Mouse (Mus musculus) cerebellum, adult 8-10 months (tissue): Measurements from ENCODE around the gene Exoc3l2.

ENCODE experiments used
- DNase-seq: peaks from one replicate; pipeline ENCODE4 v3.0.0; 2022

Exoc3l2 gene

GRCm38 (mm10) chr7:19457414-19458071 is 5.6 kb upstream of the Exoc3l2 start:
- peak; percentile 39 for DNase-seq

DNA sequence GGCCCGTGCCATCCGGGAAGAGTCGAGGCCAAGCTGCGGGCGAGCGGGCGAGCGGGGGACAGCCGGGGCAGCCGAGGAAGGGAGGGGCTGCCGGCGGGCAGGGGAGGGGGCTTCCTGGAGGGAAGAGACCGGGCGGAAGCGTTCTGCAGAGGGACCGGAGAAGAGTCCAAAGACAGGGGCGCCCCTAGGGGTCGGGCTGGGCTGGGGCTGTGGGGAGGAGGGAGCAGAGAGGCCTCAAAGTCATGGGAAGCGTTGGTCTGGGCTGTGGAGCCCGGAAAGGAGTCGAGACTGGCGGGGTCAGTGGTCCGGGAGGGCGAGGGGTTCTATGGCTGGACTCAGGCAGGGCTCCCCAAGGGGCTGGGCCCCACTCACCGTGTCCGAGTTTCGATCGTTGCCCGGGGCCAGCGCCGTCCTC is 5.1 kb upstream of the Exoc3l2 start:
- DNase-seq = peak; percentile 42

DNA sequence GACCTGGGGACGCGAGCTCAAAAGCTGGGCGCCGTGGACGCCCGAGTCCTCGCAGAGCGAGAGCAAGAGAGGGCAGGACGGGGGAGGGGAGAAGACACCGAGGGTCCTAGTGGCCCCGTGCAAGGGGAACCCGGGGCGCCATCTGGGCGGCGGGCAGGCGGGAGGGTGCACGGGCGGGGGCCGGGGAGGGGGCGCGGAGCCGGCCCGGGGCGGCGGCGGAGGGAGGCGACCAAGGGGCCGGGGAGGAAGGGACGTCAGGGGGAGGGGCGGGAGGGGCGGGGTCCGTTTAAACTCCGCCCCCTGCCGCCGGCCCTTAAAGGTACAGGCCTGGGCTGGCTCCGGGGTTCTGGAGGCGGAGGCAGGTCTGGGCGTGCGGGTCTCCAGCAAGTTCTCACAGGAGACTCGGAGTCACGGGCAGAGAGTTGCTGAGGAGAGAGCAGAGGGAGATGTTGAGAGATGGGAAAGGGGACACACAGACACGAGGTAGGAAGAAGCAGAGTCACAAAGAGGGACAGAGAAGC is 4.5 kb upstream of the Exoc3l2 start, which contains the start of gene Mark4:
Mark4 (minus strand) TSS at position 231 of the 521 bp plus-strand sequence.
- peak; percentile 73 for DNase-seq

DNA sequence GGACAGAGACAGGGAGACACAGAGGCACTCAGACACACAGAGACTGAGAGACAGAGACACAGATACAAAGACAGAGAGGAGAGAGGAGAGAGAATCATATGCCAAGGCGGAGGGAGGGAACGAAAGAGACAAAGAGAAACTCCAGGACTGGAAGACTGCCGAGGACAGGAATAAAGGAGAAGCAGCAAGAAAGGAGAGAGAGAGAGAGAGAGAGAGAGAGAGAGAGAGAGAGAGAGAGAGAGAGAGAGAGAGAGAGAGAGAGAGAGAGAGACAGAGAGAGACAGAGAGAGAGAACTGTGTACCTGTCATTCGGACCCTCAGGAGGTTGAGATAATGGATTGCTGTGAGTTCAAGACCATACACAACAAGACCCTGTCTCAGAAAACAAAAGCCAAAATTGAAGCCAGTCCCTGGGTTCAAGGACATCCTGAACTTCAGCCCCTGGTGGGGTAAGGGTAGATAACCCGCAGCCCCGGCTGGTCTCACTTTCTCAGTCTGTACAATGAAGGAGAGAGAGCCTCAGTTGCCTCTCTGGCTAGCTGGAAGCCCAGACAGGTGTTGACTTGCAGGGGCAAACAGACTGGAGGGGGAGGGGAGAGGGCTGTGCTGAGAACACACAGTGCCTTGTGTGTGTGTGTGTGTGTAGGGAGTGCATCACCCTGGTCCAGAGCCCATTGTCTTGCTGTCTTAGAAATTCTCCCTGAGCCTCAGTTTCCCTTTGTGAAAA is 3.8 kb upstream of the Exoc3l2 start:
- no peak for DNase-seq

DNA sequence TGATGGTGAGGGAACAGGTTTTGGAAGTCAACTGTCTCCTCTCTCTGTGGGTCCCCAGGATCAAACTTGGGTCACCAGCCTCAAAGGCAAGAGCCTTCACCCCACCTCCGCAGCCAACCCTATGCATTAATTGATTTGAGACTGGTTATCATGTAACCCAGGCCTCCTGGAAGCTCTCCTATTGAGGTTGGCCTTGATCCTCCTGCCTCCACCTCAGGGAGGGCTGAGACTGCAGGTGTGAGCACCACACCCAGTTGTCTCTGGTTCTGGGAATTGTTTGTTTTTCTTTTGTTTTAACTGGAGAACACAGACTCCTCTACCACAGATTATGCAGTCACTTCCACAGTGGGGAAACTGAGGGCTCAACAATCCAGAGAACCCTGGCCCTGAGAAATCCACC is 2.6 kb upstream of the Exoc3l2 start:
- no peak for DNase-seq

GRCm38 (mm10) chr7:19461488-19461887 is 1.6 kb upstream of the Exoc3l2 start:
- DNase-seq = peak; percentile 69

- no peak for DNase-seq
Measured at GRCm38 (mm10) chr7:19462443-19462842, 688 bp upstream of the Exoc3l2 start.

DNA sequence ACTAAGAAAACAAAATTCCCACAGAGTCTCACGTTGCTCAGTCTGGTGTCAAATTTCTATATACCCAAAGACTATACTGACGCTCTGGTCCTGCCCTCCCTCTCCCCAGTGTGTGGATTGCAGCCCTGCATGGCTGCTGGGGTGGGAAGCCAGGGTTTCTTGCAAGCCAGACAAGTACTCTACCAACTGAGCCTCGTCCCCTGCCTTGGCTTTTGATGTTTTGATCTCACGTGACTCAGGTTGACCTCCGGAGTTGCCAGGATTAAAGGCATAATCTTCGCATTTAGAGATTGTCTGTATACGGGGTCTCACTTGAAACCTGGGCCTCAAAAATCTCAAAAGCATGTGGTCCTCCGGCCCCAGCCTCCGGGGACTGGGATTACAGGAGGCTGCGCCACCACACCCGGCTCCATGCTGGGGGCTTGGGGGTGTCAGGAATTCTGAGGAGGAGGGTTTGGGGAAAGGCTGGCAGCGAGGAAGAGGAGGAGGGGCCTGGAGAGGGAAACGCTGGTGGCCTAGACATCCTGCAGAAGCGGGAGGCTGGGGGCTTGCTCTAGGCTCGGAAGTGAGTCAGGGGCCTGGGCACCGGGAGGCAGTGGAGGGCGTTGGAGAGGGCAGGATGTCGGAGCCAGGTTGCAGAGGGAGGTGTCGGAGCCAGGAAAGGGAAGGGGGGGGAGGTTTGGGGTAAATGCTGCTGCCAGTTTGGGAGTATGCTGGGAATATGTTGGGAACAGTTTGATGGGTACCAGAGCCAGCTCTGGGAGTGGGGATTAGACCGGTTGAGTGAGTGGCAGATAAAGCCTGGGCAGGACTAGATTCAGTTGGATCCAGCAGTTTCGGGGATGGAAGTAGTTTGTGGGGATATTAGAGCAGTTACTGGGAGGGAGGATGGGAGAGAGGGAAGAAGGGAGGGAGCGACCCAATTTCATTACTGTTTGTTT is 1.5 kb downstream of the Exoc3l2 start:
- no peak for DNase-seq

DNA sequence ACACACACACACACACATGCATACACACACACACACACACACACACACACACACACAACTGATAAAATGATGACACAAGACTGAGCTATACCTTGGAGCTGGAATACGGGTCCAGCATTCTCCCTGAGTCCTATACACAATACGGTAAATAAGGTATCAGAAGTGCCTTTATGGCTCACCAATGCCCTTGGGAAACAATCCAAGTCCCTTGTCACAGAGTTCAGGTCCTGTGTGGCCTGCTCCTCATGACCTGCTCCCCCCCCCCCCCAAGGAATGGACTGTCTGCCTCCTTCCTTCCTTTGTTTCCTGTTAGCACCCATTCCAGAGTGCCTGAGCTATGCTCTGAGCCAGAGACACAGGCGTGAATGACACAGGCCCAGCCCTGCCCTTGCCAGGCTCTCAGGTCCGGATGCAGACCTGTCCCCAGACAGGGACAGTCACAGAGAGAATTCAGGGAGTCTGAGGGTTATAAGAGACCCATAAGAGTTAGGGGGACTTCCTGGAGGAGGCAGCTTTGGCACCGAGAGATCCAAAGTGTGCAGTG is 3.5 kb downstream of the Exoc3l2 start:
- DNase-seq = no peak

- DNase-seq = no peak
Measured at GRCm38 (mm10) chr7:19467638-19468037, 4.5 kb downstream of the Exoc3l2 start.

DNA sequence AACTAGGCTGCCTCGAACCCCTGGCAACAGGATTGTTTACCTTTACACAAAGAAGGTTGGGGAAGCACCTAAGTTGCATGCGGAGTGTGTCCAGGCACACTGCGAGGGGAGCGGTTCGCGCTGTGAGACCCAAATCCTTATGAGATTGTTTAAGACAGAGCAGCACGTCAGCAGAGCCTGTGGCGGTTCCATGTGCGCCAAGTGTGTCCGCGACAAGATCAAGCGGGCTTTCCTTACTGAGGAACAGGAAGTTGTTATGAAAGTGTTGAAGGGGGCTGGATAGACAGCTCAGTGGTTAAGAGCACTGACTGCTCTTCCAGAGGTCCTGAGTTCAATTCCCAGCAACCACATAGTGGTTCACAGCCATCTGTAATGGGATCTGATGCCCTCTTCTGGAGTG is 5.1 kb downstream of the Exoc3l2 start:
- no peak for DNase-seq

- DNase-seq = no peak
Measured at GRCm38 (mm10) chr7:19469404-19469803, 6.3 kb downstream of the Exoc3l2 start.

DNA sequence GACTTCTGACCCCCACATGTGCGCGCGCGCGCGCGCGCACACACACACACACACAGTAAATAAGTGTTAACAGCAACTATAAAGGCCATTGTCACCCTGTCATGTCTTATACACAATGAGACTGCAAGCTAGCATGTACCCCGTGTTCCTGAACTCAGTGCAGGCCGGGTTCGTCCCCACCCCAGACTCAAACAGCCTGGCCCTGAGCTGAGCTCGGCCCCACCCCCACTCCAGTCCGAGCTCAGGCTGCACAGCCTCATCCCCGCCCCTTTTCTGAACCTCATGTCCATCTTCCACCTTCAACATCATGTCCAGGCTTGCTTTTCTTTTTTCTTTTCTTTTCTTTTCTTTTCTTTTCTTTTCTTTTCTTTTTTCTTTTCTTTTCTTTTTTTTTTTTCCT is 7.2 kb downstream of the Exoc3l2 start:
- DNase-seq = no peak

GRCm38 (mm10) chr7:19472403-19472802 is 9.3 kb downstream of the Exoc3l2 start:
- no peak for DNase-seq

- peak; percentile 59 for DNase-seq
Measured at GRCm38 (mm10) chr7:19473875-19474443, 10.8 kb downstream of the Exoc3l2 start.

- DNase-seq = no peak
Measured at GRCm38 (mm10) chr7:19477084-19477483, 14.0 kb downstream of the Exoc3l2 start.

DNA sequence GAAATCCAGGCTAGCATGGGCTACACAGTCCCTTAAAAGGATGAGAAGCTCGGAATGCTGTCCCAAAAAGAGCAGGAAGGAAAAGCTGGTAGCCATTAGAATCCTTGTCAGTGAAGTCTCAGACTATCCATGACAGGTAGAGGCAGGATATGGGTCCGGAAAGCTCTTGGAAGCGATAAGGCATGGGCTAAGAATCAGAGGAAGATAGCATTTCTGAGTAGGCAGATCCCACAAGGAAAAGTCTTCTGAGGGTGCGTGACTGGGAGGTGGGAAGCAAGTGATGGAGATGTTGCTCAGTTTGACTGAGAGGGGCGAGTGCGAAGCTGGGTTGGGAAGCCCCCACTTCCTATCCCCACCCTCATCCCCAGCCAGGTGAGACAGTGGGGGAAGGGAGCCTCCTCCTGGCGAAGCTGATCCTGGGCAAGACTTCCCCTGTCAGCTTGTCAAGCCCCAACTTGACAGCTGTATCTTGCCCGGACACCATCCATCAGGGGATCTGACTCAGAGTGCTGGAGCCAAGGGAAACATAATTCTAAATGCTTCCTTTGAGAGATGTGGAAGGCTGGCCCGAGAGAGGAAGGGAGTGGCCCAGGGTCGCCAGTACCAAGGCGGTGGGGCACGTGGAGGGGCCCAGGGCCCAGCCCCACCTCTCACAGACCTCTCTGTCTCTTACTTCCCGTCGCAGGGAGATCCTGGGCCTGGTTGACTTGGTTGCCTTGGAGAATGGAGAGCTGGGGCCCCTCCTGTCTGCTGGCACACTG is 14.7 kb downstream of the Exoc3l2 start:
- no peak for DNase-seq

- DNase-seq = no peak
Measured at GRCm38 (mm10) chr7:19483281-19483680, 20.1 kb downstream of the Exoc3l2 start.

- no peak for DNase-seq
Measured at GRCm38 (mm10) chr7:19485488-19485887, 22.4 kb downstream of the Exoc3l2 start.

DNA sequence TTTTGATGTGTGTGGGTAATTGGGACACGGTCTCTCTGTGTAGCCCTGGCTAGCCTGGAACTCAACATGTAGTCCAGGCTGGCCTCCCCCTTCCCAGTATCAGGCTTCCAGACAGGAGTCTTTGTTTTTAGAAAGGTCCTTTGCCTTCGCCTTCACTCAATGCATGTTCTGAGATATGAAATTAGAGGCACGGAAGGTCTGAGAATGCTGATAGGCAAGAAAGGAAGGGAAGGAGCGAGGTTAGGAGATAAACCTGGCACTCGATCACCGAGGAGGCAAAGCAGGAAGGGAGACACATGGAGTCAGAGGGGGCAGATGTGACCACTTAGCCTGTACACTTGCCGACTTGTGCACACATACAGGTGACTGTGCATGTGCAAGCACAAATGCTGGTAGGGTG is 23.4 kb downstream of the Exoc3l2 start:
- DNase-seq = no peak

DNA sequence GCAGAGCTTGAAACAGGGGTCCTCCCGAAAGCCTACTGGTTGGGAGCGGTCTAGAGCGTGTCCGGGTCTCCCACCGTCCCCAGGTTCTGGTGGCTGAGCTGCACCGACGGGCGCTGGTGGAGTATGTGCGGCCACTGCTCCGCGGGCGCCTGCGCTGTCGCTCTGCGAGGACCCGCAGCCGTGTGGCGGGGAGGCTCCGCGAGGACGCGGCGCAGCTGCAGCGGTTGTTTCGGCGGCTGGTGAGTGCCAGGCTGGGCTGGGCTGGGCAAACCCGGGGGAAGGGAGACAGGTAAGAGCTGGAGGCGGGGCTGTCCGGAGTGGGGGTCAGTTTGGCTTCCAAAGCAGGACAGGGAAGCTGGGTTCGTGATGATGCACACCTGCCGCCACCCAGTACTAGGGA is 26.4 kb downstream of the Exoc3l2 start:
- no peak for DNase-seq

GRCm38 (mm10) chr7:19491731-19492130 is 28.6 kb downstream of the Exoc3l2 start:
- DNase-seq = no peak
